Mouse (Mus musculus): ENCODE results near the gene Lrrc42. TPM values are rescaled to one million over a fixed set of nuclear protein-coding genes. Genes with fewer than 3 reads are reported as not detected.

The Lrrc42 gene
- polyA plus RNA-seq, 1 experiment: 23.7 TPM

GRCm38 (mm10) chr4:107196454-107196853 is 56.9 kb downstream of the Lrrc42 start:
- no peak for DNase-seq (ENCODE audit: low spot score)

GRCm38 (mm10) chr4:107193841-107194240 is 59.5 kb downstream of the Lrrc42 start:
- DNase-seq (ENCODE audit: low spot score): no peak

- no peak for DNase-seq (ENCODE audit: low spot score)
Measured at GRCm38 (mm10) chr4:107185703-107186102, 67.6 kb downstream of the Lrrc42 start.

Other genes with a start within 250 kb of the Lrrc42 start
- gene Mrpl37, start 186.7 kb downstream of the Lrrc42 start, polyA plus RNA-seq (2012; rRNA removed): 60.0 and 64.9 TPM in 2 replicates
- 13.8 and 18.0 TPM in 2 replicates for gene Cyb5rl, start 186.5 kb downstream of the Lrrc42 start, polyA plus RNA-seq (2012; rRNA removed)
- gene Cdcp2, start 156.6 kb downstream of the Lrrc42 start, polyA plus RNA-seq (2012; rRNA removed): not detected in 2 replicates
- gene Tmem59, start 75.1 kb downstream of the Lrrc42 start, polyA plus RNA-seq (2012; rRNA removed): 287 and 337 TPM in 2 replicates
- 12.9 and 15.3 TPM in 2 replicates for gene Tceanc2, start 74.4 kb downstream of the Lrrc42 start, polyA plus RNA-seq (2012; rRNA removed)
- 0.12 and 0.21 TPM in 2 replicates for gene Ldlrad1, start 44.4 kb downstream of the Lrrc42 start, polyA plus RNA-seq (2012; rRNA removed)
- 22.0 and 22.7 TPM in 2 replicates for gene Hspb11, start 61 bp upstream of the Lrrc42 start, polyA plus RNA-seq (2012; rRNA removed)
- gene Dio1, start 53.6 kb upstream of the Lrrc42 start, polyA plus RNA-seq (2012; rRNA removed): not detected in 2 replicates
- gene Yipf1, start 60.8 kb upstream of the Lrrc42 start, polyA plus RNA-seq (2012; rRNA removed): 50.4 and 60.1 TPM in 2 replicates
- 5.2 and 5.6 TPM in 2 replicates for gene Ndc1, start 114.3 kb upstream of the Lrrc42 start, polyA plus RNA-seq (2012; rRNA removed)
- 0.12 and 0.43 TPM in 2 replicates for gene Glis1, start 181.1 kb upstream of the Lrrc42 start, polyA plus RNA-seq (2012; rRNA removed)

All from urinary bladder, adult 2 months (tissue).